Mouse (Mus musculus) c-Kit-positive CD71-positive TER-119-negative erythroid progenitor cells, embryonic 14.5 days (primary cell): Measurements from ENCODE around the gene Fhl5.
A peak's percentile ranks its signal among the peaks of the same experiment; 100 is the strongest.
"Not testable (repeated sequence)": the region's sequence is repeated elsewhere in the genome, so short reads cannot be mapped to it uniquely, and the experiment has no call there.

Experiments
- DNase-seq: peaks from one replicate; pipeline ENCODE4 v3.0.0-alpha.2; 2013; ENCODE audit warnings: low read depth

Fhl5 gene

DNA sequence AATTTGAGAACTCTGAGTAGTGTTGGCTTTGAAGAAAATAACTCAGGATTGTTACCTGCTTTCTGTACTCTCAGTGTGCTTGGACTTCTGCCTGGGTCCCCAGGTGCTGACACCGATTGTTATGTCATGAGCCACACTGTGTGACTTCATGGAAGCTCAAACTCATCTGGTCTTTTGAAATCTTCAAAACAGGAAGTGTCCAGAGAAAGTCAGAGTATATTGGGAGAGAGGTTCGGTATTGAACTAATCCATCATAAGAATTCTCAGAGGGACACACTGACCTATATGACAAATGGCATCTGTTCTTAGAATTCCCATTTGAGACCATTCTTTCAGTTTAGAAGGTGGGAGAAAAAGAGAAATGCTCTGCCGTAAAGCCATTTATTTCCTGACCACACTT lies at the start of gene Fhl5:
Fhl5 (minus strand) TSS at position 101 of the 400 bp plus-strand sequence.
- DNase-seq: no peak

DNA sequence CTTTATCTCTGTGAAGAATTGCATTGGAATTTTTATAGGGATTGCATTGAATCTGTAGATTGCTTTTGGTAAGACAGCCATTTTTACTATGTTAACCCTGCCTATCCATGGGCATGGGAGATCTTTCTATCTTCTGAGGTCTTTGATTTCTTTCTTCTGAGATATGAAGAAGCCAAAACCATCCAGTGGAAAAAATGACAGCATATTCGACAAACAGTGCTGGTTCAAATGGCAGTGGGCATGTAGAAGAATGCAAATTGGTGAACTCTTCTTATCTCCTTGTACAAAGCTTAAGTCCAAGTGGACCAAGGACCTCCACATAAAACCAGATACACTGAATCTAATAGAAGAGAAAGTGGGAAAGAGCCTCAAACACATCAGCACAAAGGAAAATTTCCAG lies 42.3 kb upstream of the Fhl5 start:
- not testable (repeated sequence) for DNase-seq

DNA sequence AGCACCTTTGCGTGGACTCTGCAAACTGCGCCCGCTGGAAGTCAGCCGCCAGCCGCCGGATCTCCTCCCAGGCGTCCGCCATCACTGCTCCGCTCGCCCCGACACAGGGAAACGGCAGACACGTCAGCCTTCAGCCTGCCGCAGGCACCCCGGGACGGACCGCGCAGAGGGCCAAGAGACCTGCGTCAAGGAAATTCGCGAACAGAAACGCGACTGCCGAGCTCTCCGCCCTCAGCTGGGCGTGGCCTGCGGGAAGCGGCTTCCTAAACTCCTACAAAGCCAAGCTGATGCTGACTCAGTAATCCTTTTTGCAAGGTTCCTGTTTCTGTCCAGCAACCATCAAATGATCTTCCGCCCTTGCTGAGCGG lies 39.0 kb upstream of the Fhl5 start, which contains the start of gene Ufl1:
Ufl1 (minus strand) TSS at position 151 of the 368 bp plus-strand sequence.
- peak; percentile 84 for DNase-seq

DNA sequence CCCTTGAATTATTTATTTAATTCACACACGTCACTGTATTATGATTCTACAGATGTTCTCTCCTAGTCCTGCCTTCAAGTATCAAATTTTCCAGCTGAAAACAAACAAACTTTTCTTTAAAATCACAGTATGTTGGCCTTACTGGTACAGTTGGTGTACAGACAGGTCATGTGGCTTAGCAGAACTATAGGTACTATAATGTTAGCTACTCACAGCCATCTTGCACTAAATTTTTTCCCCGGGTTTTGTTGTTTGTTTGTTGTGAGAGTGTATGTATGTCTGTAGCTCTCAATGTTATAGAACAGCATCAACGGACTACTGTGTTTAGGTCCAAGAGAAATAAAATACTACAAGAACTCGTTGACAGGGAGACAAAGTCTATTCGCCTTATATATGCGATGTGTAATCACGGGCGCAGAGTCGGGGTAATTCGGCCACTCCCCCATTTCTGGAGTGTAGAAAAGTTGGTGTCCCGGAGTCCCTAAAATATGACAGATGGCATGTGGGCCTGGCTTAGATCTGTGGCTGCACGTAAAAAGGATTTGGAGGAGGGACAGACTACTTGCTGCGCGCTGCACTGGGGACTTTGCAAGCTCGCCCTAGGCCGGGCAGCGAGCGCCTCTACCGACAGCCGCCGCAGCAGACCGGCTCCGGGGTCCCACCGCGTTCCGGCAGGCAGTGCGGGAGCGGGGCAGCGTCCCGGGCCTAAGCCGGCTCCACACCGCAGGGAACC lies 38.4 kb upstream of the Fhl5 start:
- peak; percentile 36 for DNase-seq

DNA sequence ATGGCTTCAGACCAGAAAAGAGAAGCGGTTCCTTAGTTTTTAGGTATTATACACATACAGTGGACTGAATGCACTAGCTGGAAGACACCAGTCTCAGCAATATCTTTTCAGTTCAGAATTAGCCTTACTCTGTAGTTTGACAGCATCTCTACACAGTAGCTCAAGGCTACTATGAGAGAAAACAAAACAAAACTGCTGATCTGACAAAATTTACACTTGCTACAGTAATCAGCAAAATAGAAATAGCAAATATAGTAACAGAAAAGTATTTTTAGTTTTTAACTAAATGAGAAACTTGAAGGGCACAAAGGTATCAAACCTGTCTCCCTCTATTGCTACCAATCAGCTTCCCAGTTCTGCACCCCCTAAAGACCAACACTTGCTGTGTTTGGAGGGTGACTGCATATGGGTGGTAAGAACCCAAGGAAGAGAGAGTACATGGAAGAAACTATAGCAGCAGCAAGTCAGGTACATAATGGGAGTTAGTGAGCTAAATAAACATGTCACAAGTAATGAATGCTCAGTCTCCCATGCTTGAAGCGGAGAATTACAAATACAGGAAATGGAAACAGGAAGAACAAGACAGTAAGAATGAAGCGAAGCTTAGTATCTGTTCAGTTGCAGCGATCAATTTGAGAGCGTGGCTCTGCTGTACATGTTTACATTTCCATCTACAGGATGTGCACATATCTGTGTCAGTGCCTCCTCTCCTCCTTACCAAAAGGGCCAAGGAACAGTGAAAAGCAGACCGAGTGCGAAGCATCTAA lies 30.4 kb upstream of the Fhl5 start:
- DNase-seq: no peak

DNA sequence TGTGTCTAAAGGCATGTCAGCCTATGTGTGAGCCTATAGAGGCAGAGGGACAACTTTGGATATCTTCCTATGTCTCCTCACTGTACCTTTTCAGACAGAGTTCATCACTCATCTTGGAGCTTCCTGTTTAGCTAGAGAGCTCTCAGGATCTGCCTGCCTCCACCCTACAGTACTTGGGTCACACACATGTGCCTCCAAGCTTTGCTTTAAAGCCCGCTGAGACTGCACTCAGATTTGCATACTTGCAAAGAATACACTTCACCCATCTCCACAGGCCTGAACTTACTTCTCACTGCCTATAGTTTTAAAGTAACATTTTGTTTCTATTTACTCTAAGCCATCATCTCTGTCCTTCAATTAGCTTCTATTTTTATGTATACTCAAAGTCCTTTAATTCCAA lies 29.2 kb upstream of the Fhl5 start:
- DNase-seq: no peak

DNA sequence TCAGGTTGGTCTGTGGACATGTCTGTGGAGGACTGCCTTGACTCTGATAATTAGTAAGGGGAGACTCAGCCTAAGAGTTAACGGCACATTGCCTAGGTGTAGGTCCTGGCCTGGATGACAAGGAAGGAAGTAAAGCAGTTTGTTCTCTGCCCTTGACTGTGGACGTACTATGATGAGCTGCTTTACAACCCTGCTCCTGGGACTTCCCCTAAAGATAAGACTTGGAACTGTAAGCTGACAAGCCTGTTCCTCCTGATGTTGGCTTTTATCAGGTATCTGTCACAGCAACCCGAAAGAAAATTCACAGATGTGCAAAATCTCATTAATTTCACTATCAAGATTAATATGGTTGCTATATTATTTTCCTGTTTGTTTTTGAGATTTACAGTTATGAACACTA lies 24.5 kb upstream of the Fhl5 start:
- DNase-seq: no peak

DNA sequence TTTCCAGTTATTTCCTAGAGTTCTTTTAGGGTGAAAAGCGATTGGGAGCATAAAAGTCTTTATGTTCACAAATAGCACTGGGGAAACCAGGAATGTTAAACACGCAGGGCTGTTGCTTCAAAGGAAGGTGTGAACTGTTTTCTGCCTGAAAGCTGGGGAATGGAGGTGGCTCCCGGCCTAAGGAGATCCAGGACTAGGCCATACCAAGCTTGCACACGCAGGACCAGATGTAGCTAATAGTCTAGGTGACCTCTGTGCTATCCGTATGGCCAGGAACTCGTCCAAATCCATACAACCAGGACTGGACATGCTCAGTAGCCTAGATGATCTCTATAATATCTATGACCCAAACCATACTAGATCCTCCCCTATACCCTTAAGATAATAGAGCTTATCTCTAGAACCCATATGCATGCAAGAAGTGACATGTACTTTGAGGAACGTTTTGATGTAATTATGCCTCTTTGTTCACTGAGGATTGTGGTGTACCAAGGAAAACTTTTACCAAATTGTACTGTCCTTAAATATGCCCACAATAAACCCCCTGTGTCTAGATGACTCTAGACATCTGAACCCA lies 15.2 kb upstream of the Fhl5 start:
- DNase-seq: no peak

DNA sequence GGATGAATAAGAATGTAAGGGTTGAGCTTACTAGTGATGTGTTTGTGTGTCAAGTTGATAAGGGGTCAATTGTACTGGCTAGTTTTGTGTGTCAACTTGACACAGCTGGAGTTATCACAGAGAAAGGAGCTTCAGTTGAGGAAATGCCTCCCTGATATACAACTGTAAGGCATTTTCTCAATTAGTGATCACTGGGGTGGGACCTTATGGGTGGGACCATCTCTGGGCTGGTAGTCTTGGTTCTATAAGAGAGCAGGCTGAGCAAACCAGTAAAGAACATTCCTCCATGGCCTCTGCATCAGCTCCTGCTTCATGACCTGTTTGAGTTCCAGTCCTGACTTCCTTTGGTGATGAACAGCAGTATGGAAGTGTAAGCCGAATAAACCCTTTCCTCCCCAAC lies 7.0 kb downstream of the Fhl5 start:
- DNase-seq: not testable (repeated sequence)

DNA sequence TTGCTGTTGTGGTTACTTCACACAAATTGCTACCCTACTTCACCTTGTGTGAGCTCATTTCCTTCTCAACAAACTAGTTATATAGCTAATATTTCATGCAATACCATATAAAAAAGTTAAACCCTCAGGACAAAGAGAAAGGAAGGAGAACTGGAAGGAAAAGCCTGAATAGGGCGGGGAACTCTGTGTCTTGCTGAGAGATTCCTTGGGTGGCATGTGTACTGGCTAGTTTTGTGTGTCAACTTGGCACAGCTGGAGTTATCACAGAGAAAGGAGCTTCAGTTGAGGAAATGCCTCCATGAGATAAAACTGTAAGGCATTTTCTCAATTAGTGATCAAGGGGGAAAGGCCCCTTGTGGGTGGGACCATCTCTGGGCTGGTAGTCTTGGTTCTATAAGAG lies 8.9 kb downstream of the Fhl5 start:
- not testable (repeated sequence) for DNase-seq

DNA sequence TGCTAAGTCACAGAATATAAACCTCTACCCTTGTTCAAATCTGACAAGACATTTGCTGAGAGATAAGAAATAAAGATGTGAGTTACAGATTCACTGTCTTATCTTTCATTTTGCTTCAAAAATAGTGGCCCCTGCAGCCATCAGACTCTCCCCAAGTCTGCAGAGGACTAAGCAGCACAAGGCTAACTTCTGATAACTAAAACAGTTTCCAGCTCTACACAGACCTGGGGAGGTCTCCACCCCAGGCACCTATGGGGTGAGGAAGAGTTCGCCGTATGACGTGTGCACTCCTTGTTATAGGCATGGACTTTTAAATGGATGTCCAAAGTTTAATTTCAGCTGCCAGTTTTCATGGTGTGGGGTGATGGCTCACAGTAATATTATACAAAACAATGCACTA lies 10.1 kb downstream of the Fhl5 start:
- DNase-seq: no peak

DNA sequence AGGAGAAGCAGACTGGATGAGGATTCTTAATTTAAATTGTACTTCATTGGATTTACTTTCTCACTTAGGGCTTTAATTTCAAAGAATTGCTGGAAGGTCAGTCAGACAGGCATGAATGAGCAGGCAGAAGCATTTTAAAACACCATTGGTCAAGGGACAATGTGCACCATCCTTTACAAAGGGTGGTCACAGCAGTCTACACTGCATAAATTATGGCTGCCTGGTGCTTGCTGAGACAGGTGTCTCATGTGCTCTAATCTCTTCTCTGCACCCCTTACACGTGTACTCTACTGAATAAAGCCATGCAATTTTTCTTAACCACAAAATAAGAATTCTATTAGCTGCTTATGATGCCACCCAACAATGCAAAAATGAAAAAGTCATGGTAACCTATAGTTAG lies 15.1 kb downstream of the Fhl5 start:
- no peak for DNase-seq

DNA sequence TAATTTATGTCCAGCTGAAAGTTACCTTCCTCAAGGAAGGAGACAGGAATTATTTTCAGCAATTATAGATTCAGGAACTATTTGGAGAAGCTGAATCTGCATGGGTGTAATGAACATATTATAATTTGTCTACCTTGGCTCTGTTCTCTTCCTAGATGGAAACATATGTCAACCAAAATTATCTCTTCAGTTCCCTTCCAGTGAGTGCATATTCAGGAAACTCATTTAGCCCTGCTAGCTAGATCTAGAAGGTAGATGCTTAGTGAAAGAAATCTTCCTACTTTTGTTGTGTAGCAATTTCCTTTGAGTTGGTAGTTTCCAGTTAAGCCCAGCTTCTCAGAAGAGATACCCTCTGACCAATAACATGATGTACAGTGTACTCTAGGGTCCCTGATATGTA lies 20.7 kb downstream of the Fhl5 start:
- no peak for DNase-seq

DNA sequence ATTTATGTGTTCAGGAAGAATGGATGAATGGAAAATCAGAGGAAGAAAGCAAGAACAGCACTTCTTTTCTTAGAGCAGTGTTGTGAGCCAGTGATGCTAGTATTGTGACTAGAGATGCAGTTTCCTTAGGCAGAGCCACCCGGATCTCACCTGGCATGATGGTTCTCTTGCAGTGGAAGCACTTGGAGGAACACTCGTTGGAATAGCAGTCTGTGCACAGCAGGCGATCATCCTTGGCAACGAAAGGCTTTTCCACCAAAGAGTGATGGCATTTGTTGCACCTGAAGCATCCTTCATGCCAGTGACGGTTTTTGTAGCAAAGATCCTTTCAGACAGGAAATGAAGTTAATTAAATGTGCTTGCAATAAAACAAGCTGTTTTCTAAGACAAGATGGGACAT lies 29.2 kb downstream of the Fhl5 start:
- no peak for DNase-seq

DNA sequence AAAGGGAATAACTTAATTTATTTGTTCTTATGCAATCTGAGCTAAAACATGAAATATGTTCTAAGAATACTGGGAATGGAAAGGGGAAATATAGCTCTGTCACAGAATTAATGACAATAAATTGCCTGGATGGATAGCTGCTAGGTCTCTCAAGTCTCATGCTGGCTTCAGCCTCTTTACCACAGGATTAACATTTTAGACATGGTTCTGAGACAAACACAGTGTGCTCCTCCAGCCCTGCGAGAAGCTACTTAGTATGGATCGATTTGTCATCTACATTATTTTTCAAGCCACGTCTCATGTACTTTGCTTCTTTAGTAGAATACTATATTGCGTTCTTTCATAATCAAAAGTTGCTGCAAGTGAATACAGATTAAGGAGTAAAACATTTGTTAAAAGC lies 36.5 kb downstream of the Fhl5 start:
- DNase-seq: no peak

DNA sequence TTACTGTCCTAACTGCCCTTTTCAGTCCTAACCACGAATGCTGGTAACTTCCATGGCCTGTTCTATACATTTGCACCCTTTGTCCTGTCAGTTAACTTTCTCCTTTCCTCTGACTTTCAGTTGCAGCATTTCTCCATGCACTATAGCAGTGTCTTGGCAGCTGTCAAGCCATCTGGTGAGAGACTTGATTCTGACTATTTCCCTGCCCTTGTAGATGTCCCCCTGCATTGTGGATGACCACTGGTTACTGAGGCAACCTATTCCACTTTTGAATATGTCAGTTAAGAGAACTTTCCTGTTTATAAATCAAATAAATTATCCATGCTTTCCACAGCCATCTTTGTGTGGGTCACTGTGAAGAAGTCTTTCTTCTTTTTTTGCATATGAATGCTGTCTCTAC lies 45.4 kb downstream of the Fhl5 start:
- no peak for DNase-seq

DNA sequence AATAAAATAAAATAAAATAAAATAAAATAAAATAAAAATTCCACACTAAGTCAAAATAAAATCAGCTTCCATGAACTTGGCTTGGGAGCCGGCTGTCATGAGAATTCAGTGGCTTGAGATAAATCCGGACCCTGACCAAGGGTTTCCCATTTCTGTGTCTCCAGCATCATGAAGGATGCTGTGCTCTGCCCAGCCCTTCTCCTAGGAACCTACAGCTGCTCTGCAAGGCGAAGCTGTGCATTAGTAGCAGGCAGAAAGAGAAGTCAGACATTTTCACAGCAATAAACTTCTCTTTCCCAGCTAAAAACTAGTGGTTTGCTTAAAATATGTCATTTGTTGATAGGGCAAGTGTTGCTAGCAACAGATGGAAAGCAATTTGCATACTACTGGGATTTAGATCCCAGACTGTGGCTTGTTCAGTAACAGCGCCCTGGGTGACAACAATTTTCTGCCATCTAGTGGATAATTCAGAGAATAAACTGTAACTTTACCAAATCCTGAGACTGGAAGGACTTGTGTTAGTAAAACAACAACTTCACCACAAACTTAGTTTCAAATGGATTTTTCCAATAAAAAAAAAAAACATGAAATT lies 63.0 kb downstream of the Fhl5 start:
- DNase-seq: no peak
